Mouse (Mus musculus) cerebellum, adult 11 months (tissue): Measurements from ENCODE around the gene Helt.
"Not testable (repeated sequence)": the region's sequence is repeated elsewhere in the genome, so short reads cannot be mapped to it uniquely, and the experiment has no call there.

ENCODE experiments used
- DNase-seq: peaks from one replicate; pipeline ENCODE4 v3.0.0; 2022

The Helt gene

DNA sequence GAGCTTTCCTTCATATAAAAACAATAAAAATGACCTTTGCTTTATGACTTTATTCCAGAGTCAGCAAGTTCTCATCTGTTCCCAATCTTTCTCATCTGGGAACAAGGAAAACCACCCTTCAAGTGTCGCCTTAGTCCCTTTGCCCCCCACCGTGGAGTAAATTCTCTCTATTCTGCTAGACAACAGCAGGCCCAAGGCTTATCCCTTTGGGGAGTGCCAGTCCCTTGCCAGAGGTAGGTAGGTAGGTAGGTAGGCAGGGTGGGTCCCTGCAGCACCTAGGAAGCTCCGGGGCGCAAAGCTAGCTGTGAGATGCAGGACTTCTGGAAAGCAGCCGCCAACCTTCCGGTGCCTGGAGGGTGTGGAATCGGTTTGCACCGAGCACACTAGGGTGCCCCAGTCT is 1.5 kb upstream of the Helt start:
- no peak for DNase-seq

DNA sequence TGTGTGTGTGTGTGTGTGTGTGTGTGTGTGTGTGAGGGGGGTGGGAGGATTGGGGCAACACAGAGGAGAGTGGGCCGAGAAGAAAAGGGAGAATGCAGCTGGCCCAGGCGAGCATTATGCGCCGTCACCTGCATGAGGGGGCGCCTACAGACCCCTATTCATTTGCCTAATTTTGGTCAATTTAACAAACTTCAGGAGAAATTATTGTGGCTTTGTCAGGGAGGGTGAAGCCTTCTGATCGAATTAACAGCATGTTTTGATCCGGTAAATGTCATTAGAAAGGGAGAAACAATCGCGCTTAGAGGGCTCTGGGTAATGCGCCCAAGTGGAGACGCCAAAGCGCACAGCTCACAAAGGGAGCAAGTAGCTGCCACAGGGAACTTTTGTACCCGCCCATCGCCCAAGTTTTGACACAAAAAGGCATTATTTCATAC is 647 bp upstream of the Helt start:
- no peak for DNase-seq

- no peak for DNase-seq
These were observed 725 bp downstream of the Helt start for GRCm38 (mm10) chr8:46293741-46294151.

GRCm38 (mm10) chr8:46293201-46293600 is 1.3 kb downstream of the Helt start:
- DNase-seq = no peak

GRCm38 (mm10) chr8:46291931-46292675 is 2.4 kb downstream of the Helt start:
- DNase-seq = no peak

DNA sequence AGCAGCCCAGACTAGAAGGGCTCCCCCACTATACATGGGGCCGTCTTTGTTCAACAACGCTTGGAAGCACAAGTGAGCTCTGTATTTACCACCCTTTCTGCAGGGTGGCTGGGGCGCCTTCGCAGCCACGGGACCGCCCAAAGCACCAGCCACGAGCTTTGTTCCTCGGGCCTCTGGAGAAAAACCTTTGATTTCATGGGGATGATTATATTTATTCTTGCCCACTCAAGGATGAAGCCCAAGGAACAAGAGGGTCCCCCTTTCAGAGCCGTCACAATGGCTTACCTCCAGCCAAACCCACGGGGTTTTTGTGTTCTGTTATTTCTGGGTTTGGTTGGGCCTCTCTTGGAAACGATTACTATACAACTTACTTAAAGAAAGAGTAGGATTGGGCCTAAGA is 5.2 kb downstream of the Helt start:
- no peak for DNase-seq

- DNase-seq = no peak
These were observed 6.5 kb downstream of the Helt start for GRCm38 (mm10) chr8:46288021-46288420.

GRCm38 (mm10) chr8:46285980-46286379 is 8.5 kb downstream of the Helt start:
- DNase-seq = no peak

DNA sequence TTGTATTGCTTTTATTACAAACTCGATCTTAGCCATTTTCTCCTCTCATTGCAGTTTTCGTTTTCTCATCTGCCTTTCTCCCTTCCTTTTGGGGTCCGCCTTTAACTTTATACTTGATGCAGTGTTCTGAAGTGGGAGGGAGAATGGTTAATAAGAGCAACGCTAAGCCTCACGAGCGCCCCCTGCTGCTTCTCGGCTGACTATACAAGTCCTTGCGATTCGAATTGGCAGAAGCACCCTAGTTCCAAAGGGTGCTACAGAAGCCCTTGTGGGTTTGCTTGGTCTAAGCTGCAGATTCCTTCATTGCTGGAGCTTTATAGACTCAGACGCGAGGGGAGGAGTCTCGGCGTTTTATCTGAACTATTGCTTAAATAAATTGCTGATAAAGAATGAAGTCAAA is 12.9 kb downstream of the Helt start:
- peak; percentile 23 for DNase-seq

DNA sequence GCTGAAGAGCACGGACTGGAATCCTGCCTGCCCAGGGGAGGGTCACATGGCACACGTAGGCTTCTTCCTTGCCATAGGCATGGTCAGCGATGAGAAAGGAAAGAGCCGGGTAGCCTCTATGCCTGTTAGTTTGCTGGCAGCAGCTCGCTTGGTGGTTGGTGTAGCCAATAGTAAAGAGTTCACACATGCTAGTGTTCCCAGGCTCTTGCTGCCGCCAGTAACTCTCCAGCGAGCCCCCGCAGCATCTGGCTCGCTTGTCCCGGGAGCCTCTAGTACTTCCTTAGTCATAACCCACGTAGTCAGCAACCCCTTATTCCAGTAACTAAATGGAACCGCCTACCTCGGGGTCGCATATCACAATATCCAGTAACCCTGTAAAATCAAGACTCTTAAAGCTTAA is 17.5 kb downstream of the Helt start:
- DNase-seq = no peak

- no peak for DNase-seq
These were observed 23.7 kb downstream of the Helt start for GRCm38 (mm10) chr8:46270741-46271140.

DNA sequence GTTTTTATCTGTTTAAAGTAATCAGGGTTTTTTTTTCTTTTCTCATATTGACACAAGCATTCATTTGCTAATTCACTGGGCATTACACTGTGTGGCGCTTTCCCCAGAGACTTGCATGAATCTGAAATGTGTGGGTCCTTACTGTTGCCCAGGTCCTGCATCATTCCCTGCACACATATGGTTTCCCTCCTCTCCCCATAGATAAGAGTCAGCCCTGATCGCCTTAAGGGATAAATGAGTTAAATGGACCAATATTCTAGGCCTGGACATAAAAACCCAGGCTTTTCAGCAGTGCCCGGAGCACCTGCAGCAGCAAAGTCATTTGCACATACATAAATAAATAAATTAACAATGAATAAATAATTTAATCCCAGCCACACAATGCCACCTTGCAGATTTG is 24.3 kb downstream of the Helt start:
- DNase-seq = no peak

DNA sequence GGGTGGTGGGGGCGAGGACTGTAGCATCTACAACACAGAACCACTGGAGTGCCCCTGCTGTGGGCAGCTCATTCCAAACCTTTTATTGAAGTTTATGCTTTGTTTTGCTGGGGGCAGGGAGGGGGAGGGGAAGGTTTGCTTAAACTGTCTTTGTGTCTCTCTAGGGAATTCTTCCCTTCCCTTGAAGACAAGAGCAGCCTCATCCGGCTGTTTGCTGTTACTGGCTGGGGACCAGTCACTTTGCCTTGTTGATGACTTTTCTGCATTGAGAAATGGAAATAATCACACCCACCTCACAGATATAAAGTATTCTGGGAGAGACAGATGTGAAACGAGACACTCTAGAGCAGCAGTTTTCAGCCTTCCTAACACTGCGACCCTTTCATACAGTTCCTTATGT is 27.7 kb downstream of the Helt start:
- DNase-seq = no peak

DNA sequence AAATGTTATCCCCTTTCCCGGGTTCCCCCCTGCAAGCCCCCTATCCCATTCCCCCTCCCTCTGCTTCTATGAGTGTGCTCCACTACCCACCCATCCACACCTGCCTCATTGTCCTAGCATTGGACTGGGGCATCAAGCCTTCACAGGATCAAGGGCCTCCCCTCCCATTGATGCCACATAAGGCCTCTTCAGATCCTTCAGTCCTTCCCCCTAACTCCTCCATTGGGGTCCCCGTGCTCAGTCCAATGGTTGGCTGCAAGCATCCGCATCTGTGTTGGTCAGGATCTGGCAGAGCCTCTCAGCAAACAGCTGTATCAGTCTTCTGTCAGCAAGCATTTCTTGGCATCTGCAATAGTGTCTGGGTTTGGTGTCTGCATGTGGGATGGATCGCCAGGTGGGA is 30.3 kb downstream of the Helt start:
- DNase-seq = not testable (repeated sequence)

- DNase-seq = no peak
These were observed 36.4 kb downstream of the Helt start for GRCm38 (mm10) chr8:46257921-46258682.

GRCm38 (mm10) chr8:46252456-46252855 is 42.0 kb downstream of the Helt start:
- DNase-seq = no peak

DNA sequence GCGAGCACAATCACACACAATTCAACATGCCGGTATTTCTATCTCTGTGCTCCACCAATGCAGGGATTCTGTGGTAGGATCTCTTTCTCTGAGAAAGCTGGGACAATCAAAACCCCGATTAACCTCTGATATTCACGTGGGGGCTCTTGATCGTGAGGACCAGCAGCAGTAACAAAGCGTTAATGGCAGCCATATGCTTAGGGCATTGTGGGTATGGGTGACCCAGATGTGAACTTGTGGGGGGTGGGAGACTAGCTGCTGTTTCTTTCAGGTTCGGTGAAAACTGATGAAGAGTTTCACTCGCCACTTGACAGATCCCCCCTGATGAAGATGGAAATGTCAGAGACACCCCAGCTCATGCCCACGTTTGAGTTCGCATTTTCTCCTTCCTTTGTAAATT is 42.9 kb downstream of the Helt start:
- no peak for DNase-seq

- no peak for DNase-seq
These were observed 48.1 kb downstream of the Helt start for GRCm38 (mm10) chr8:46246346-46246745.

DNA sequence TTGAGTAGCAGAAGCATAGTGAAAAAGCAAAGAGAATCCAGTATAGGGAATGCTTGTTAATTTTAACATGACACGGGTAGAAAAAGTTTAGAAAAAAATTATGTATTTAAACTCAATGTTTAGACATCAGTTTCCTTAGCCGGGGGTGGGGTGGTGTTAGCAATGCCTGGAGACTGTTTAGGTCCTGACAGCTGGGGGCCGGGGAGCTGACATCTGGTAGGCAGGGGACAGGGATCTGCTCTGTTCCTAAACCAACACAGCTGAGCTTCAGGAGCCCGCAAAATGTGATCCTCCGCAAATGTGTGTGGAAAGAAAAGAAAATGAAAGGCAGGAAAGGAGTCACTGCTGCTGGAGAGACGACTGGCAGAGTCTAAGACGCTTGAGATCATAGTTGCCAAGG is 51.5 kb downstream of the Helt start:
- no peak for DNase-seq
